ENCODE assay signal across 19 mouse cellular contexts in genomic region chr11:20108151-20108550, GRCm38 (mm10). TPM values are rescaled to one million over a fixed set of nuclear protein-coding genes. Genes with fewer than 3 reads are reported as not detected.
DNase-seq lines count a peak whose midpoint lies in the region; TF ChIP-seq lines count a peak whose summit lies in the region.
"Had no signal": no experiment of that assay in that cellular context is flagged by ENCODE, and none has a peak within 500 bp of the region (broad histone marks: within the 10 kb centered on the region; RNA-seq: fewer than 3 reads in every experiment).

No protein-coding gene starts in this region.

- DNase-seq in 416B (ENCODE audit: low read depth) (peak; percentile 83), CH12.LX (ENCODE audit: extremely low read depth) (peak; percentile 27)
- peak; percentile 60 for DNase-seq in induced T-regulatory cell, adult 2 months (ENCODE audit: low read depth)
- DNase-seq in heart, postnatal 14 days, result no peak
- no peak for DNase-seq in right cerebral cortex, adult 18-20 months
- DNase-seq in frontal cortex, postnatal 14 days (ENCODE audit: low spot score in 2 of 2), result no peak
- DNase-seq: cerebellum, adult 8-10 months; embryo, embryonic 11 days; gastrocnemius, postnatal 25 days; heart, postnatal 4 days; kidney, adult 8-10 months; kidney, postnatal 36 days; lung, embryonic 14.5 days; thymus, postnatal 4 days had no signal

- no peaks in the 10 kb centered on the region for H3K9me3 ChIP-seq in CH12.LX (replicated peaks; ENCODE audit: low read length)
- no peaks in the 10 kb centered on the region for H3K9me3 ChIP-seq in megakaryocyte, embryonic 14.5 days
- H3K9me3 ChIP-seq: forebrain, embryonic 15.5 days; heart, embryonic 12.5 days; limb, embryonic 10.5 days; neural tube, embryonic 15.5 days had no signal

- intact Hi-C loops in heart, postnatal 14 days (cut with DNase I), result no loop called here

- peak overlapping the region; percentile 62 for H3K4me2 ChIP-seq in CH12.LX (ENCODE audit: insufficient read depth, low read depth, poor library complexity, severe bottlenecking)
- H3K4me2 ChIP-seq: forebrain, embryonic 15.5 days; heart, embryonic 12.5 days; lung, embryonic 14.5 days; neural tube, embryonic 15.5 days had no signal

- TF ChIP-seq RAD21 in CH12.LX (IDR thresholded peaks at IDR 0.05; ENCODE audit: low read depth, low read length), result no peak

- H3K79me2 ChIP-seq in CH12.LX (replicated peaks; ENCODE audit: control insufficient read depth, extremely low read depth, insufficient read depth, poor library complexity, severe bottlenecking), result peaks cover 86% of the 10 kb centered on the region

- no peak for TF ChIP-seq EP300 in CH12.LX (IDR thresholded peaks at IDR 0.05; ENCODE audit: low read length)

- no peaks in the 10 kb centered on the region for H3K27me3 ChIP-seq in CH12.LX (replicated peaks)
- no peaks in the 10 kb centered on the region for H3K27me3 ChIP-seq in megakaryocyte, embryonic 14.5 days (replicated peaks)
- H3K27me3 ChIP-seq: forebrain, embryonic 15.5 days; heart, embryonic 12.5 days; neural tube, embryonic 15.5 days had no signal

- no peak for TF ChIP-seq POLR2A in CH12.LX (IDR thresholded peaks at IDR 0.05; ENCODE audit: low read depth, low read length)

- H3K27ac ChIP-seq in CH12.LX (ENCODE audit: insufficient read depth, low read depth), result peak overlapping the region; percentile 58
- H3K27ac ChIP-seq: forebrain, embryonic 15.5 days; limb, embryonic 10.5 days; neural tube, embryonic 15.5 days had no signal

- no peak overlapping the region for H3K9ac ChIP-seq in CH12.LX (ENCODE audit: insufficient read depth, low read depth)
- H3K9ac ChIP-seq: forebrain, embryonic 15.5 days; heart, embryonic 12.5 days; lung, embryonic 14.5 days; neural tube, embryonic 15.5 days had no signal

- TF ChIP-seq CTCF in CH12.LX (conservative IDR thresholded peaks at IDR 0.05 in 1 of 2, IDR thresholded peaks at IDR 0.05 in 1 of 2; ENCODE audit: low read depth in 2 of 2, low read length in 2 of 2), result no peak

- H3K36me3 ChIP-seq in CH12.LX (replicated peaks in 1 of 2; ENCODE audit: control insufficient read depth in 1 of 2, insufficient read depth in 1 of 2, low read length in 1 of 2), result peaks cover 13 to 44% of the 10 kb centered on the region in 2 experiments
- peaks cover 40% of the 10 kb centered on the region for H3K36me3 ChIP-seq in megakaryocyte, embryonic 14.5 days (replicated peaks; ENCODE audit: low read length)
- H3K36me3 ChIP-seq: forebrain, embryonic 15.5 days had no signal

- dilution Hi-C loops in CH12.LX (cut with MboI; ENCODE audit: extremely low pct_ligation_motif_present, extremely low pct_unique_long_range_greater_than_20kb, low sequenced_read_pairs), result no loop called here

- in situ Hi-C loops in CH12.LX (cut with MboI; ENCODE audit: low pct_ligation_motif_present, low pct_unique_long_range_greater_than_20kb, low sequenced_read_pairs), result no loop called here

- H3K4me3 ChIP-seq in CH12.LX (replicated peaks in 1 of 3; ENCODE audit: low read depth in 2 of 3, low read length in 2 of 3, poor library complexity in 1 of 3), result peak overlapping the region in 2 of 3 experiments; percentile 28 to 38
- H3K4me3 ChIP-seq in megakaryocyte, embryonic 14.5 days (replicated peaks), result peak overlapping the region; percentile 47
- H3K4me3 ChIP-seq: forebrain, embryonic 15.5 days; heart, embryonic 12.5 days; limb, embryonic 10.5 days; neural tube, embryonic 15.5 days had no signal

- peaks cover 15 to 64% of the 10 kb centered on the region in 2 experiments for H3K4me1 ChIP-seq in CH12.LX (ENCODE audit: control insufficient read depth in 1 of 2, insufficient read depth in 2 of 2)
- peaks cover 63% of the 10 kb centered on the region for H3K4me1 ChIP-seq in megakaryocyte, embryonic 14.5 days

TF ChIP-seq in CH12.LX, 34 proteins besides CTCF, POLR2A, EP300 and RAD21:
- TF ChIP-seq CHD1 (IDR thresholded peaks at IDR 0.05; ENCODE audit: low read depth, low read length), result 0 out of 2 replicates have a peak, but pooled peaks have one; percentile 2
- TF ChIP-seq ZMIZ1 (IDR thresholded peaks at IDR 0.05; ENCODE audit: low read depth, low read length), result no peak

RNA-seq across cellular contexts. Expression of gene Actr2, which starts 4.6 kb away (rescaled TPM):
- total RNA-seq in CH12.LX (2012; rRNA removed) (141 and 159 TPM in 2 replicates), CH12.LX (2014; rRNA removed) (189 and 196 TPM in 2 replicates)
- 307 and 327 TPM in 2 replicates for polyA plus RNA-seq in CH12.LX (2012; ENCODE audit: insufficient read length, low read depth)
- 26.1 TPM in 1 of 2 replicates, not detected in the other for polyA plus RNA-seq in megakaryocyte, embryonic 14.5 days (2012; ENCODE audit: insufficient read depth, low replicate concordance)
- total RNA-seq in heart, postnatal 14 days (2021), result 10 to 100 TPM; 78.3 to 85.4 TPM

Comparison
In these comparisons a context has a peak if more than half of its experiments do, and no peak if none do; other contexts are left out.
1. DNase-seq: peak in 416B (single experiment), CH12.LX (single experiment) and induced T-regulatory cell, adult 2 months (single experiment); none in heart, postnatal 14 days (0 of 2), right cerebral cortex, adult 18-20 months (single experiment) and frontal cortex, postnatal 14 days (0 of 2).